Mouse (Mus musculus): ENCODE measurements at regions not wholly inside any gene's neighbourhood (a gene's known extent, or its start where the extent isn't known, plus 50 kb on each side); places are given as distances from the start of the nearest gene placed in this dataset.

DNA sequence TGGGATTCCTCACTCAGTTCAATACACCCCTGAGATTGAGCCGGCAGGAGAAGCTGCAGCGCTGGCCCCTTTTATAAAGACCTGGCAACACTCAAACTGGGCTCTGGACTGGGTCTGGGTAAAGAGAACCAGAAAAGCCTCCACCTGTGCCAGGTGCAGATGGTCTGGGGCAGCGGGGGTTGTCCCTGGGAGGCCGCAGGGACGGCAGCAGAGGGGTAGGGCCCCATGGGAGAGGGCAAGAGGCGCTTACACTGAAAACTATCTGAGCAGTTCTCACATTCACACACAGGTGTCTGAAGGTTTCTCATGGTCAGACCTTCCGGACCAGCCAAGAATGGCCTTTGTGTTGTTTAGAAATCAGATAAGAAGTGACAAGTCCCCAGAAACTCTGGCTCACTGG lies 356.1 kb upstream of the Prox1 start:
- intact Hi-C loops (cut with DNase I) = no loop called here
- DNase-seq = no peak

- intact Hi-C loops (cut with DNase I) = no loop called here
- no peak for DNase-seq
These were observed 355.5 kb upstream of the Prox1 start for GRCm38 (mm10) chr1:190526046-190526445.

DNA sequence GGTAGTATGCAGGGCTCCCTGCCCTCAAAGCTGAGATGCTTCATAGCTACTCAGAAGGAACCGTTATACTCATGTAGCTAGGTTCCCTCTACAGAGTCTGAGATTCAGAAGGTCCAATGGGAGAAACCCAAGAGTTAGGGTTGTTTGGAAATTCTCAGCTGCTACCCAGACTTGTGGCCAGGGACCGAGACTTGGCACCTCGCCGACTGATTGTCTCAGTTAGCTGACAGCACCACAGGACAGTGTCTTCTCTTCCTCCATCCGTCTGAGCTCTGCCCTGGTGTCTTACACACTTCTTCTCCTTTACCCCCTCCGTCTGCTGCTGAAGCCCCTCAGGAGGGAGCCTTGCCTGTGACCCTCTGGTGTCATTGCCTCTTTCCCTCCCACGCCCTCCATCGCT lies 329.6 kb upstream of the Prox1 start:
- intact Hi-C loops (cut with DNase I) = no loop called here
- peak; percentile 36 for DNase-seq

DNA sequence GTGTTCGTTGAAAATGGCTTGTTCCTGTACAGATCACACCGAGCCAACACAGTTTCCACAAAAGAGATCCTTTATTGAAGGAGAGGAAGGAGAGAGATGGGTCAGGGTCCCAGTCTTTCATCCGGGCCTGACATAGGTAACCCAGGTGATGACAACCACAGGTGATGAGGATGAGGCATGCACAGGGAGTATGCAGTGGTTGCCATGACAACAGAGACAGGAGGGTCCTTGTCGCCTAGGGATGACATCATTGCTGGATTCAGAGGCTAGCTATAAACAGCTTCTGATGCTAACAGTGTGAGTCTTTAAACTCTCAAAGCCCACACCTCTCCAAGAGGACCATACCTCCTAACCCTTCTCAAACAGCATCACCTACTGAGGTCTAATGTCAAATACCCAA lies 327.0 kb upstream of the Prox1 start:
- no peak for DNase-seq

GRCm38 (mm10) chr1:190495741-190496520 lies 325.4 kb upstream of the Prox1 start:
- intact Hi-C loops (cut with DNase I) = no loop called here
- peak; percentile 14 for DNase-seq

More for the DNA sequence above, 327.0 kb upstream of the Prox1 start:
- intact Hi-C loops (cut with DNase I) = no loop called here

- DNase-seq = no peak
- intact Hi-C loops (cut with DNase I) = no loop called here
These were observed 316.1 kb upstream of the Prox1 start for GRCm38 (mm10) chr1:190486551-190487104.

GRCm38 (mm10) chr1:190483366-190483765 lies 312.9 kb upstream of the Prox1 start:
- no peak for DNase-seq
- intact Hi-C loops (cut with DNase I) = no loop called here

DNA sequence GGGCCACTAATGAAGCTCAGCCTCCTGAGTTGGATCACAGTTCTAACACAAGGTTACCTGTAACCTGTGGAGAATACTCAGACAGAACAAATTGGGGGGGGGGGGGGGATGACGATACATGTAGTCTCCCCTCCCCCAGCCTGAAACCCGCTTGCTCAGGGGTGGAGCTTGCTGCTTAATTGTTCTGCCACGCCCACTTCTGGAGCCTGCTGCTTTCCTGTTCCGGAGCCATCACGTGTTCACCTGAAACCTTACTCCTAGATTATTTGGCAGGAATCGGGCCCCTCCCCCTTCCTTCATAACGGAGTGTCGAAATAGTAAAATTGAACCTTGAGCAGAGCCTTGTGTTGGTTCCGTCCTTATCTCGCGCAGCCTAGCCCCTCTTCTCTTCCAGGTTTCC lies 310.6 kb upstream of the Prox1 start:
- intact Hi-C loops (cut with DNase I) = no loop called here
- DNase-seq = no peak

DNA sequence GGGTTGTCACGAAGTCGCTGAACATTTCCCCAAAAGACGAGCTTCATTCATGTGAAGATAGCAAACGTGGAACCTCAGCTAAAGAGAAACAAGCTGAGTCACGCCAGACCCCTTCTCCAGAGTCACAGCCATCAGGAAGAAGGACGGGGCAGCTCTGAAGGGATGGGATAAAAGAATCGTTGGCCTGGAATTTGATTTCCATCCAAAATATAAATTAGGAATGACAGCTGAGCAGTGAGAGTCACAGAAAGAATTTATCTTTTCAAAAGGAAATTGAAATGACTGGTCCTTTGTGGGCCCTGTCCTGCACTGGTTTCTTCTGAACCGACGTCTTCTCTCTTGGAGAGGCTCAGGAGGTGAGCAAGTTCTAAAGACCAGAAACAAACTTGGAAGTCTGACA lies 310.1 kb upstream of the Prox1 start:
- intact Hi-C loops (cut with DNase I) = no loop called here
- DNase-seq = no peak

DNA sequence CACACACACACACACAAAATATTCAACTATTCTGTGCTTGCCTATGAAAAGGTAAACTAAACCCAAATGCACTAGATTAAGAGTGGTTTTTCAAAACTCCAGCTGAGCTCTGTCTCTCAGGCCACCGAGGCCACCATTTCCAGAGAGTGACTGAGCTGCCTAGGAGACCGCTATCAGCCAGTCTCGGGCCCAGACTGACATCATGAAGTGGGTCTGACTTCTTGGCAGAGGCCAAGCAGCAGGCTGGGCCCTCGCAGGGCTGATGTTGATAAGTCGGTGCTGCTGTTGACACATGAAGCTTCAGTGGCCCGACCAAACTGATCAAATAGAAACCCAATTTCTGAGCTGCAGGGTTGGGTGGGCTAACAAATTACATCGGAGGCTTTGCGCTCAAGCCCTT lies 302.2 kb upstream of the Prox1 start:
- DNase-seq = no peak

DNA sequence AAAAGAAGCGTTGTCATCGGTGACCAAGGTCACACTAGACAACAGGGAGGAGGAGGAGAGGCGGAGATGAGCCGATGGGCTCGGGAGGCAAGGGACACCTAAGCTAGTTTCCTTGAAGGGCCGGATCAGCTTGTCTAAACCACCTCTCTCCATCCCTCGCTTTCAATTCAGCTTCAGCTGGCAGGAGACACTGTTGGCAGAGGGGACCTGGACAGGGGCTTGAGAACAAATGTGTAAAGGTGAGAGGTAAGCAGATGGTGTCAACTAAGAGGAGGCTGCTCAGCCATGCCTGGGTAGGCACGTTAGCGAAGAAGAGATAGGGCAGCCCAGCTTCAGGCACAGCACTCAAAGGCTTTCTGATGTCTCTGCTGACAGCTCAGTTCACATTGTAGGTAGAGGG lies 299.8 kb upstream of the Prox1 start:
- intact Hi-C loops (cut with DNase I) = no loop called here
- no peak for DNase-seq

More for the DNA sequence above, 302.2 kb upstream of the Prox1 start:
- intact Hi-C loops (cut with DNase I) = no loop called here

DNA sequence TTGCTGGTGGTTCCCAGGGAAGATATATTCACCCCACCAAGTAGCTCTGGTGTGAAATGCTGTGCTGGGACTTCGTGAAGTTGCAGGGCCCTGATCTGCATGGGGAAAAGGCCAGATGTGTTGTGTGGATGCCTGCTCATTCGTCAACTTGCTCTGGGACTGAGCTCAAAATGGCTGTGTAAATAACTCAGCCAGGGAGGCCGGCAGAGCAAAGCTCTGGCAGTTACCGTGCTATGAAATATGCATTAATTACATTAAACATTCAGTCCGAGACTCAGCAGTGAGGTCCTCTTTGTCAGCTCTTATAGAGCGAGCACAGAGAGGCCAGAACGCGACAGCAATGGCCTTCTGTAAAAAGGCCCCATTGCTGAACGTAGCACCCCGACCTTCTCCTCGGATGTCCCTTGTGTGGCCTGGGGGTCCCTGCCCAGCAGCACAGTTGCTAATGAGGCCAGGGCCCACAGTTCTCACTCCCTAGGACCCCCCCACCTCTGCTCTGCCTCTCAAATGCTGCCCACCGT lies 287.1 kb upstream of the Prox1 start:
- intact Hi-C loops (cut with DNase I) = no loop called here
- no peak for DNase-seq

GRCm38 (mm10) chr1:190453549-190453948 lies 283.0 kb upstream of the Prox1 start:
- intact Hi-C loops (cut with DNase I) = no loop called here
- DNase-seq = no peak

DNA sequence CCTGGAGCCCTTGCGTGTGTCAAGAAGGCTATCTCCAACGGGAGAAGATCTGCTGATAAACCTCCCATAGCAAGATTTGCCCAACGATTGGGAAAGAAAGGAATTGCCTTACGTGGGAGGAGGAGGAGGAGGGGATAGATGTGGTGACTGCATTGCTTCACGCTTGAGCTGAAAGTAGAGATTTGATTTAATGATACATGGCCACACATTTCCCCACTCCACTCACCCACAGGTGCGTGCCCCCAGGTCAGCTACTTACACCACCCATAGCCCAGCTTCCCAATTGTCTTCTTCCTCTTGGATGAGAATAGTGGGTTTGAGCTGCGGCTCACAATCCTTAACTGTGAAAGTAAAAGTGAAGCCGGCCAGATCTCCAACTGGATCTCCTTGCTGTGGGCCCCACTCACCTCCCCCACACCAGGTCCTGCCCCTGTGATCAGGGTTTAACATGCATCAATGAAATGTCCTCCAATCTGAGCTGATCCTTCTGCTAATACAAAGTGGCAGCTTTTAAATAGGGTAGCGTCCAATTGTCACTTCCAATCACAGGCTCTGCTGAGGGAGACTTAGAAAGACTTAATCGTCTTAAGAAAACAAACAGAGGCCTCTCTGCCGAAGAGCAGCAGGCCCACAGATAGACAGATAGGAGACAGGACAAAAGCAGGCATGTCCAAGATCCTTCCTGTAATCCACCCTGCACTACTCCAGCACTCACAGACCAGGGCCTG lies 281.8 kb upstream of the Prox1 start:
- intact Hi-C loops (cut with DNase I) = no loop called here
- no peak for DNase-seq

- DNase-seq = no peak
- intact Hi-C loops (cut with DNase I) = no loop called here
These were observed 277.7 kb upstream of the Prox1 start for GRCm38 (mm10) chr1:190448263-190448662.

DNA sequence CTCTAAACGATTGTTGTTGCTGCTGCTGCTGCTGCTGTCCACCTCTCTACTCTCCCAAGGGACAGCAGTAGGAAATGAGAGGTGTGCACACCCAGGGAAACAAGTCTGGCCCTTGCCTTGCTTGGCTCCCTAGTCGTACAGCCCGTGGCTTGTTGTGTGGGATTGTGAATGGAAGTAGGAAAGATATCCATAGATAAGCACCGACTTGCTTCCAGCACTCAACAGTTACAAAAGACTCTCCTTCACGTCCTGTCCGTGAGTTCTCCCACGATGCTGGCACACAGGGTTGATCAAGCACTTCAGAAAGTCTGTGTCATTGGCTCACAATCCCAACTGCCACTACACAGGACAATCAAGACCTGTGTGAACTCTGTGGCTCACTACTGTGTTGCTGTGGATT lies 276.7 kb upstream of the Prox1 start:
- intact Hi-C loops (cut with DNase I) = no loop called here
- no peak for DNase-seq

DNA sequence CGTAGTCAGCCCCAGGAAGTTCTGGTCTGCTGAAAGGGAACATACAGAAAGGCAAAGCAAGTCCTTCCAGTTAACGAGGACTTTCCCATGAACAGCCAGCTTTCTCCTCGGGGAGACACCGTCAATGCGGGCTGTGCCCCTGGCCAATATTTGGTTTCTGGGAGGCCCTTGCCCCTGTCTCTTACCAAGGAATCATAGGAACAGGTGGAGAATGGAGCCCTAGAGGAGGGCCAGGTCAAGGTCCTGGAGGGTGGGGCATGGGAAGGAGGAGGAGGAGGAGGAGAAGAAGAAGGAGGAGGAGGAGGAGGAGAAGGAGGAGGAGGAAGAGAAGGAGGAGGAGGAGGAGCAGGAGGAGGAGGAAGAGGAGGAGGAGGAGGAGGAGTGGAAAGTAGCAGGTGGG lies 276.2 kb upstream of the Prox1 start:
- no peak for DNase-seq
- intact Hi-C loops (cut with DNase I) = no loop called here

- intact Hi-C loops (cut with DNase I) = no loop called here
- no peak for DNase-seq
These were observed 273.9 kb upstream of the Prox1 start for GRCm38 (mm10) chr1:190444366-190444765.

DNA sequence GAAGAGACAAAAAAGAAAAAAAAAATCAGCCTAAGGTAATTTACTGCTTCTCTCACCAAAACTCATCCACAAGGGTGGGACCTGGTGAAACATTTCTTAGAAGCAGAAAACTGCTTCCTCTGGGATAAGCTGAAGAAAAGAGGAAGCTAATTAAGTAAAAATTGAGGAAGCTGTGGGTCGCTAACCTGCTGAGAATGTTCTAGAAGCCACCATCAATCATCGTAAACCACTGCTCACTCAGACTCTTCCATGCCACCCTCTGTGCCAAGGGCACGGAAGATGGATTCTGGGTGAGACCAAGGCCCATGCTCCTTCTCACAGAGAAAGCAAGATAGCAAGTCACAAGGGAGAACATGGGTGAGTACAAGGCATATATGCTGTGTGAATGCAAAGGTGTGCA lies 272.7 kb upstream of the Prox1 start:
- intact Hi-C loops (cut with DNase I) = no loop called here
- DNase-seq = no peak

DNA sequence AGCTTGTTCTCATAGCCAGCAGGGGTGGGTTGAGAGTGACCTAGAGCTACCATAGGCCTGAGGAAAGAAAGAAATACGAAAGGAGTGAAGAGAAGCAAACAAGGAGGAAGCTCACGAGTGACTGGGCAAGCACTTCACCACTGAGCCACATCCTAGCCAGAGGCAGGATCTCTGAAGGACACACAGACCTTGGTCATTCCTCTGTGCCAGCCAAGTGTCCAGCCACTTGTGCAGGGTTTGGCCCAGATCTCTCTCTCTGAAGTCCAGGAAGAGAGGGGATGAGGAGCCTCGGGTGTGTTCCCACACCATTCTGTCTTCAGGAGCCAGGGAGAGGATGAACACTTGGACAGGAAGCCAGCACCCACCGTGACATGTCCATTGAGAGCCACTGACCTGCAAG lies 271.7 kb upstream of the Prox1 start:
- DNase-seq = no peak
- intact Hi-C loops (cut with DNase I) = no loop called here

DNA sequence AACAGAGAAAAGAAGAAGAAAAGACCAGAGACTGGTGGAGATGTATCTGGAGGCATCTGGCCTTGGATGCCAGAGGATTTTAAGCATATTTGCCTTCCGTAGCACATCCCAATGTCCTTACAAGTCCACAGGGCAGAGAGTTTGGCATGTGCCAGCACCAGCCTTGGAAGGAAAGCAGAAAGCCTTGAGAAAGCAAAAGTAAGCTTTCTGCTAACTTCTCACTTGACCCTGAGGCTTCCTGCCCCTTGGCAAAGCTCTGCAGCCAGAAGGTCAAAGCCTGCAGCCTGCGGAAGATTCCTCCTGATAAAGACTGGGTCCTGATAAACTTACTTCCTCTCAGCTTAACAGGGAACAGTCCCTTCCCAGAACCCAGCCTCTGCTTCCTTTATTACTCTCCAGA lies 268.3 kb upstream of the Prox1 start:
- no peak for DNase-seq
- intact Hi-C loops (cut with DNase I) = no loop called here

DNA sequence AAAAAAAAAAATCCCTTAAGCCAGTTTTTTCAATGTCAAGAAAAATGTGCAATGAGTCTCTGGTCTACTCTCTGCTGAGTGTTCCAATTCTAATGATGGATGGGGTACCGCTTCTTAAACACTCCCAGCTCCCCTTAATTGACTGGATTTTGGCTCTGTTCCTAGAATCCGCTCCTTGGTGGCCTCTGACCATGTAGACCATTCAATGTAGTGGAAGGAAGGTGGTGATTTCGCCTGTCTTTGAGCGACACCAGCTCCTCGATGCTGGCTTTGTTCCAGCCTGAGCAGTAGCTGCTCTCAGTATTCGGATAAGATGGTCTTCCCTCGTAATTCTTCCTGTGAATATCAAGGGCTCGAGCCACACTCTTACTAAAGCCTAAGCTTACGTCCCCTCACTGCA lies 252.4 kb upstream of the Prox1 start:
- intact Hi-C loops (cut with DNase I) = no loop called here
- DNase-seq = peak; percentile 35
